Mouse (Mus musculus) neural tube, embryonic 13.5 days (tissue): ENCODE data around the gene Cipc. TPM values are rescaled to one million over a fixed set of nuclear protein-coding genes. Genes with fewer than 3 reads are reported as not detected.
A peak's percentile ranks its signal among the peaks of the same experiment; 100 is the strongest.

Experiments used
- ATAC-seq: fragments of 200-750 bp; cut with Nextera tagmentation; 2 replicates; pipeline ENCODE4 v1.8.0; 2017; ENCODE audit warnings: low read depth, mild to moderate bottlenecking, moderate TSS enrichment, moderate library complexity
- H3K27ac ChIP-seq: fragments of 300-500 bp; sonication (generic); replicated peaks from 2 replicates; pipeline ENCODE4 v1.5.1; 2015; ENCODE audit warnings: moderate library complexity, mild to moderate bottlenecking, inconsistent platforms
- H3K27me3 ChIP-seq: fragments of 300-500 bp; sonication (generic); 2 replicates; pipeline ENCODE4 v1.6.1; 2015; ENCODE audit warnings: mild to moderate bottlenecking, inconsistent platforms
- H3K36me3 ChIP-seq: fragments of 300-500 bp; sonication (generic); 2 replicates; pipeline ENCODE4 v1.6.1; 2015; ENCODE audit warnings: mild to moderate bottlenecking, inconsistent platforms
- H3K4me1 ChIP-seq: fragments of 300-500 bp; sonication (generic); replicated peaks from 2 replicates; pipeline ENCODE4 v1.6.1; 2015; ENCODE audit warnings: inconsistent platforms
- H3K4me2 ChIP-seq: fragments of 300-500 bp; sonication (generic); 2 replicates; pipeline ENCODE4 v1.6.1; 2015; ENCODE audit warnings: inconsistent platforms, mild to moderate bottlenecking, moderate library complexity
- H3K4me3 ChIP-seq: fragments of 300-500 bp; sonication (generic); 2 replicates; pipeline ENCODE4 v1.5.1; 2015; ENCODE audit warnings: mild to moderate bottlenecking, inconsistent platforms
- H3K9ac ChIP-seq: fragments of 300-500 bp; sonication (generic); 2 replicates; pipeline ENCODE4 v1.6.1; 2015; ENCODE audit warnings: moderate library complexity, mild to moderate bottlenecking, inconsistent platforms
- H3K9me3 ChIP-seq: fragments of 300-500 bp; sonication (generic); 2 replicates; pipeline ENCODE4 v1.6.1; 2016; ENCODE audit warnings: inconsistent platforms
- WGBS: fragments of 180-500 bp; shearing (Covaris S2); methylation state at CpG from one replicate; pipeline ENCODE4 v1.1.7; 2015; 5-methylcytosine and 5-hydroxymethylcytosine counted together
- polyA plus RNA-seq: library from polyadenylated mRNA; unstranded; fragments of >200 nt; fragmentation: Nextera tagmentation; extraction: Ambion mirVana; gene quantifications from 2 replicates; pipeline ENCODE4 v1.2.1, GENCODE M21; 2015

The Cipc gene
- polyA plus RNA-seq, 1 experiment from 2014 or later, result 39.2 TPM

DNA sequence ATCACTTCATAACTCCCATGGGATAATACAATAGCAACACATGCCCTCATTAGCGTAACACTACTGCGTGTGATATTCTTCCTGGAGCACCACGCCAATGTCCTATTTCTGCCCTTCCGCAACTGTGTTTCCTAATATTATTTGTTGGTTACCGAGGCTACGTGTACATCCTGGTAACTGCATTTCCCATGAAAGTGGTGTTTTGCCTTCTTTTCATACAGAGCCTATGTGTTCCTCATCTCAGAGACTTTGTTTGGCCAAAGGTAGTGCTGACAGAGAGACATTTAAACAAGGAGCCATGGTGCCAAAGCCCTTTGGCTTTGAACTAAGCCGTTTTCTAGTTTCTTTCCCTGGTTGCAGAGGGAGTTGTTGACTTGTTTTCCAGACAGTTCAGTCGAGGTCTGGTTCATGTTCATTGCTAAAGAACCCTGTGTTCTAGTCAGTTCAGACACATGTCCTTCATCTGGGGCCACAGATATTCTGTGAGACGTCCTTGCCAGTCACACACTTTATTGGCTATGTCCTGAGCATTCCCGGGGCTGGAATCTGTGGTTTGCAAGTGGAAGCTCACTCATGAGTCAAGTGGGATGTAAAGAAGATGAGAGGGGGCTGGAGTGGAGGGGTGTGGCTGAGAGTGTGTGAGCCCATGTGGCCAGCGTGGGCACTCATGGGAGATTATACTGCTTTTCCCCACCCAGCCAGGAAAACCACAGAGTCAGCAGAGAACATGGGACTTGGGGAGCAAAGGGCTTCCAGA is 10.1 kb upstream of the Cipc start:
- Histone ChIP-seq H3K4me2 (no peak overlapping the region), H3K36me3 (no peaks in the 10 kb centered on the region), H3K27ac (no peak overlapping the region), H3K9ac (no peak overlapping the region), H3K4me1 (peaks cover 24% of the 10 kb centered on the region), H3K27me3 (no peaks in the 10 kb centered on the region), H3K4me3 (no peak overlapping the region), H3K9me3 (no peaks in the 10 kb centered on the region)
- no peak for ATAC-seq
- WGBS, result 84% methylated on average over 11 of the region's 11 CpGs

GRCm38 (mm10) chr12:86938571-86938970 is 8.3 kb upstream of the Cipc start:
- H3K9ac ChIP-seq, result no peak overlapping the region
- H3K27ac ChIP-seq, result no peak overlapping the region
- no peaks in the 10 kb centered on the region for H3K27me3 ChIP-seq
- ATAC-seq, result no peak
- H3K4me3 ChIP-seq, result no peak overlapping the region
- no peaks in the 10 kb centered on the region for H3K36me3 ChIP-seq
- H3K4me2 ChIP-seq, result no peak overlapping the region
- no peaks in the 10 kb centered on the region for H3K9me3 ChIP-seq
- peaks cover 29% of the 10 kb centered on the region for H3K4me1 ChIP-seq
- 81% methylated on average over 9 of the region's 9 CpGs for WGBS

GRCm38 (mm10) chr12:86941173-86941572 is 5.7 kb upstream of the Cipc start:
- 20% methylated on average over 11 of the region's 11 CpGs for WGBS
- H3K9ac ChIP-seq, result peak overlapping the region; percentile 52

GRCm38 (mm10) chr12:86941734-86942486 is 4.9 kb upstream of the Cipc start:
- Histone ChIP-seq H3K4me3 (no peak overlapping the region), H3K27ac (peak overlapping the region; percentile 96), H3K4me2 (peak overlapping the region; percentile 38), H3K9ac (peak overlapping the region; percentile 22; the same call in 1 of the 2 replicates), H3K9me3 (no peaks in the 10 kb centered on the region), H3K27me3 (no peaks in the 10 kb centered on the region), H3K36me3 (no peaks in the 10 kb centered on the region), H3K4me1 (peaks cover 46% of the 10 kb centered on the region)
- peak; percentile 70 for ATAC-seq
- 22% methylated on average over 5 of the region's 5 CpGs for WGBS

More at GRCm38 (mm10) chr12:86941173-86941572, 5.7 kb upstream of the Cipc start:
- no peaks in the 10 kb centered on the region for H3K9me3 ChIP-seq
- no peaks in the 10 kb centered on the region for H3K36me3 ChIP-seq
- peak overlapping the region; percentile 23 for H3K4me2 ChIP-seq
- peaks cover 43% of the 10 kb centered on the region for H3K4me1 ChIP-seq
- H3K4me3 ChIP-seq, result no peak overlapping the region
- H3K27ac ChIP-seq, result peak overlapping the region; percentile 96
- peak; percentile 72 for ATAC-seq
- no peaks in the 10 kb centered on the region for H3K27me3 ChIP-seq

DNA sequence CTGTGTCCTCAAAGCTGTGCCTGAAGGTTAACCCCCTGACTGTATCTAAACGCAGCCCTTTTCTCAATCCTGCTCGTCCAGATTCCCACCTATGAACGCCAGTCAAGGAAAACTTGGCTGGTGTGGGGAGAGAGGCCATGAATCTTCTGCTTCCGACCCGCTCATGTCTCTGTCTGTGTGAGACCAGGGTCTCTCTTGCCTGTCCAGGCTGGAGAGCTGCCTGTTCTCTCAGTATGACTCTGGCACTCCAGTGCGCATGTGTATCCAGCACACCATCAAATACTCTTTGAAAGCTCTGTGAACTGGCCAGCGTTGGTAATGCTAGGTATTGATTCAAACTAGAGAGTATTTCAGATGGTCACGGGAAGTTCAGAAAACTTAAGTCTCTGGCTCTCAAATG is 3.4 kb upstream of the Cipc start:
- no peaks in the 10 kb centered on the region for H3K36me3 ChIP-seq
- no peaks in the 10 kb centered on the region for H3K27me3 ChIP-seq
- H3K27ac ChIP-seq, result peak overlapping the region; percentile 96; the same call in 1 of the 2 replicates
- H3K4me1 ChIP-seq, result peaks cover 54% of the 10 kb centered on the region
- H3K4me3 ChIP-seq, result no peak overlapping the region
- no peak overlapping the region for H3K9ac ChIP-seq
- H3K4me2 ChIP-seq, result no peak overlapping the region
- H3K9me3 ChIP-seq, result no peaks in the 10 kb centered on the region
- WGBS, result 88% methylated on average over 8 of the region's 8 CpGs
- no peak for ATAC-seq

DNA sequence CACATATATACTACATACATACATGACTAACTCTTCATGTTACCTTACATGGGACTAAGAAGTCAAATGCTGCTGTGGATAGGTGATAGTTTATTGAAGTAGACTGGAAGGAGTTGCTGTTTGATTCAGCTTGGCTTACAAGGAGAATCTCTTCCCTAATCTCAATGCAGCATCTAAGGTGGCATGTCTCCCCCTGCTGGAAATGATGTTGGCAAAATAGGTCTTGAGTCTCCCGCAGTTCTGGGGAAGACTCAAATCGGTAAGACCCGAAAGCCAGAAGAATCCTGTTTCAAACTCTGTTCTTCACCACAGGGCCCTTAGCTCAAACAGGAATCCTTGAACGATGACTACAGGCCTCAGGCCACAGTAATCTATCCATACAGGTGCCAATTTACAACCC is 1.7 kb upstream of the Cipc start:
- Histone ChIP-seq H3K36me3 (no peaks in the 10 kb centered on the region), H3K9me3 (no peaks in the 10 kb centered on the region), H3K27ac (peak overlapping the region; percentile 46; the same call in 1 of the 2 replicates), H3K4me1 (peaks cover 69% of the 10 kb centered on the region), H3K27me3 (no peaks in the 10 kb centered on the region), H3K4me2 (no peak overlapping the region), H3K9ac (no peak overlapping the region), H3K4me3 (no peak overlapping the region)
- no peak for ATAC-seq
- WGBS, result 5% methylated on average over 4 of the region's 4 CpGs

DNA sequence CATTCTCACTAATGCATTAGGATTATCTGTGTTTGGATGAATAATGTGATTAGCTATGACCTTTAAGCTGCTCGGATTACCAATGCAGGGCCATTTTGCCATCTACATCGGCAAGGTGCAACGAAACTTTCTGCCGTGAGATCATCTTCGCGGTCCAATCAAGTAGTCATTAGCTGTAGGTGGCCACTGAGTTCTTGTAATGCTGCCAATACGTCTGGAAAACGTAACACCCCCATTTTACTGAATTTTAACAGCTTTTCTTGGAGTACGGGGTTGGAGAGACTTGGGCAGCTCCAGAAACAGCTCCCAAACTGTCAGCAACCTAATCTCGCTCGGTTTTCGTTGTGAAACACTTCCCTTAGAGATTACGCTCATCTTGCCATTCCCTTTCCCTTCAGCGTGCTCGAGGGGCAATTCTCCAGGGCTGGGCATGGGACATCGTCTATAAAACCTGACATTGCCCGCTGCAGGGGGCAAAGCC is 502 bp upstream of the Cipc start:
- H3K4me2 ChIP-seq, result peak overlapping the region; percentile 80
- H3K4me3 ChIP-seq, result peak overlapping the region; percentile 70
- 2% methylated on average over 17 of the region's 17 CpGs for WGBS
- peak overlapping the region; percentile 100 for H3K27ac ChIP-seq
- H3K27me3 ChIP-seq, result no peaks in the 10 kb centered on the region
- H3K36me3 ChIP-seq, result no peaks in the 10 kb centered on the region
- peaks cover 67% of the 10 kb centered on the region for H3K4me1 ChIP-seq
- H3K9ac ChIP-seq, result peak overlapping the region; percentile 97
- no peaks in the 10 kb centered on the region for H3K9me3 ChIP-seq
- no peak for ATAC-seq

DNA sequence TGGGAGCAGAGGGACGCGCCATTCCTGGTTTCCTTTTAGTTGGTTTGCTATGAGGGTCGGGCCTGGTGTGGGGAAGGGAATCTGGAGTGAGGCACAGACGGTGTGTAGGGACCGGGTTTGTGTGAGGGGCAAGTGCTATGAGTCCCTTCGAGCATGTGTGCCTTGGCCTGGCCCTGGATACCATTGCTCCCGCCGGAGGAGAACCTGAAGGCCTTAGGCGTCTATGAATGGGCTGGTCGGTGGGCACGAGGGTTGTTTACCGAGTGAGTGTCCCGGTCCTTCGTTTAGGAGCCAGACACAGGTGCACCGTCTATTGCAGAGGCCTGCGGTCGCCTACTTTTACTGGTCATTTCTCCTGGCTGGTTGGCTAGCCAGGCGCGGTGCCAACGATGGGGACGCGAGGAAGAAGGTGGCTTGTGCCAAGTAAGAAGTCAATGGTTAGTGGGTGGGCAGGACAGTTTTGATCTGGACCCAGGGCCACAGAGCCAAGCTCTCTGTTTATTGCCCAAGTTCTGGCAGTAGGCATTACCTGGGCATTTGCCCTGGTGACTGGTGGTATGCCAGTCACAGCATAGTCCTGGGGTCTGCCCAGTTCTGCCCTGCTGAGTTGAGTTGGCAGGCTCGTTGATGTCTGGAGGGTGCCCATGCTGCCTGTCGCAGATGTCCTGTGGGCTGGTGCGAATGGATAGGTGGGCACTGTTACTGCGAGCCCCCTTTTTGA is 998 bp downstream of the Cipc start:
- Histone ChIP-seq H3K27me3 (no peaks in the 10 kb centered on the region), H3K9me3 (no peaks in the 10 kb centered on the region), H3K36me3 (peaks cover 5% of the 10 kb centered on the region), H3K4me2 (peak overlapping the region; percentile 80), H3K27ac (peak overlapping the region; percentile 100), H3K4me1 (peaks cover 52% of the 10 kb centered on the region), H3K9ac (peak overlapping the region; percentile 90), H3K4me3 (peak overlapping the region; percentile 70)
- peak; percentile 71 for ATAC-seq
- 16% methylated on average over 26 of the region's 26 CpGs for WGBS

GRCm38 (mm10) chr12:86948627-86949026 is 1.8 kb downstream of the Cipc start:
- Histone ChIP-seq H3K27me3 (no peaks in the 10 kb centered on the region), H3K4me2 (peak overlapping the region; percentile 80), H3K27ac (0 out of 2 replicates have a peak overlapping the region, but pooled peaks have one; percentile 100), H3K36me3 (peaks cover 12% of the 10 kb centered on the region), H3K9me3 (no peaks in the 10 kb centered on the region), H3K9ac (peak overlapping the region; percentile 90), H3K4me1 (peaks cover 51% of the 10 kb centered on the region), H3K4me3 (peak overlapping the region; percentile 70)
- 41% methylated on average over 6 of the region's 6 CpGs for WGBS
- ATAC-seq, result no peak

- H3K4me1 ChIP-seq, result peaks cover 51% of the 10 kb centered on the region
- 90% methylated on average over 9 of the region's 9 CpGs for WGBS
- ATAC-seq, result no peak
Measured at GRCm38 (mm10) chr12:86949501-86949900, 2.7 kb downstream of the Cipc start.

GRCm38 (mm10) chr12:86950161-86950960 is 3.5 kb downstream of the Cipc start:
- 73% methylated on average over 16 of the region's 16 CpGs for WGBS
- Histone ChIP-seq H3K27me3 (no peaks in the 10 kb centered on the region), H3K9ac (peak overlapping the region; percentile 50), H3K27ac (0 out of 2 replicates have a peak overlapping the region, but pooled peaks have one; percentile 28), H3K36me3 (peaks cover 24% of the 10 kb centered on the region), H3K4me1 (peaks cover 43% of the 10 kb centered on the region), H3K4me2 (peak overlapping the region; percentile 28; the same call in 1 of the 2 replicates), H3K9me3 (no peaks in the 10 kb centered on the region), H3K4me3 (no peak overlapping the region)
- no peak for ATAC-seq

More at GRCm38 (mm10) chr12:86949501-86949900, 2.7 kb downstream of the Cipc start:
- Histone ChIP-seq H3K4me3 (no peak overlapping the region), H3K27me3 (no peaks in the 10 kb centered on the region), H3K27ac (no peak overlapping the region), H3K4me2 (no peak overlapping the region), H3K9ac (peak overlapping the region; percentile 50; the same call in 1 of the 2 replicates), H3K9me3 (no peaks in the 10 kb centered on the region), H3K36me3 (peaks cover 17% of the 10 kb centered on the region)
